Mouse (Mus musculus) macrophage (primary cell): ENCODE measurements around the gene Sult2b1. TPM values are rescaled to one million over a fixed set of nuclear protein-coding genes. Genes with fewer than 3 reads are reported as not detected.

Experiments
- H3K27ac ChIP-seq: fragments of 350-480 bp; formaldehyde crosslinking; 2 replicates; pipeline ENCODE4 v1.9.0; 2021
- H3K36me3 ChIP-seq: fragments of 350-480 bp; formaldehyde crosslinking; 2 replicates; pipeline ENCODE4 v1.9.0; 2021; ENCODE audit errors: inconsistent target
- H3K4me3 ChIP-seq: fragments of 350-480 bp; formaldehyde crosslinking; 2 replicates; pipeline ENCODE4 v1.9.0; 2021; ENCODE audit errors: inconsistent target
- H3K79me2 ChIP-seq: fragments of 350-480 bp; formaldehyde crosslinking; 2 replicates; pipeline ENCODE4 v1.9.0; 2021; ENCODE audit errors: inconsistent target
- WGBS: methylation state at CpG from one replicate; pipeline ENCODE4 v1.1.7; 2026; ENCODE audit warnings: inconsistent platforms; ENCODE audit not compliant: missing documents; 5-methylcytosine and 5-hydroxymethylcytosine counted together
- polyA plus RNA-seq: library from polyadenylated mRNA; stranded (reverse); fragments of 250-400 nt; gene quantifications from 3 replicates; pipeline ENCODE4 v1.2.4, GENCODE M21; 2018; ENCODE audit warnings: inconsistent platforms

The Sult2b1 gene
- polyA plus RNA-seq, 1 experiment from 2014 or later: 0.55 TPM

DNA sequence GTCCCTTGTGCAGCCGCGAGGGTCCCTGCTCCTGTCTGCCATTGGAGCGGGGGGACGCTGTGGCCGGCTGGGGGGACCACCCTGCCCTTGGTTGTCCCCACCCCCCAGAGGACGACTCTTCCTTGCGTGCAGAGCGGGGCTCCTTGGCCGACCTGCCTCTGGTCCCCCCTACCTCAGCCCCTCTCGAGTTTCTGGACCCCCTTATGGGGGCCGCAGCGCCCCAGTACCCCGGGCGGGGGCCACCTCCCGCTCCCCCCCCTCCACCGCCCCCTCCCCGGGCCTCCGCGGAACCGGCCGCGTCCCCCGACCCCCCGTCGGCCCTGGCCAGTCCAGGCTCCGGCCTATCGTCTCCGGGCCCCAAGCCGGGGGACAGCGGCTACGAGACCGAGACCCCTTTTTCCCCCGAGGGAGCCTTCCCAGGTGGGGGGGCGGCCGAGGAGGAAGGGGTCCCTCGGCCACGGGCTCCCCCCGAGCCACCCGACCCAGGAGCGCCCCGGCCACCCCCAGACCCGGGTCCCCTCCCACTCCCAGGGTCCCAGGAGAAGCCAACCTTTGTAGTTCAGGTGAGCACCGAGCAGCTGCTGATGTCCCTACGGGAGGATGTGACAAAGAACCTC is 9.6 kb upstream of the Sult2b1 start:
- Histone ChIP-seq H3K4me3 (no peak overlapping the region), H3K36me3 (no peaks in the 10 kb centered on the region), H3K27ac (no peak overlapping the region), H3K79me2 (no peaks in the 10 kb centered on the region)
- 93% methylated on average over 30 of the region's 44 CpGs for WGBS

DNA sequence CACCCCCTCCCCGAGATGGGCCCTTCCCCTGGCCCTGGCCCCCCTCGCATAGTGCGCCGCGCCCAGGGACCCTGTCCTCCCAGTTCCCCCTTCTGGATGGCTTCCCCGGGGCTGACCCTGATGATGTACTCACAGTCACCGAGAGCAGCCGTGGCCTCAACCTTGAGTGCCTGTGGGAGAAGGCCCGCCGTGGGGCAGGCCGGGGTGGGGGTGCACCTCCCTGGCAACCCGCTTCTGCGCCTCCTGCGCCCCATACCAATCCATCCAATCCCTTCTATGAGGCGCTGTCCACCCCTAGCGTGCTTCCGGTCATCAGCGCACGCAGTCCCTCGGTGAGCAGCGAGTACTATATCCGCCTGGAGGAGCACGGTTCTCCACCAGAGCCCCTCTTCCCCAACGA is 8.8 kb upstream of the Sult2b1 start:
- Histone ChIP-seq H3K79me2 (no peaks in the 10 kb centered on the region), H3K36me3 (no peaks in the 10 kb centered on the region)
- 71% methylated on average over 19 of the region's 24 CpGs for WGBS

DNA sequence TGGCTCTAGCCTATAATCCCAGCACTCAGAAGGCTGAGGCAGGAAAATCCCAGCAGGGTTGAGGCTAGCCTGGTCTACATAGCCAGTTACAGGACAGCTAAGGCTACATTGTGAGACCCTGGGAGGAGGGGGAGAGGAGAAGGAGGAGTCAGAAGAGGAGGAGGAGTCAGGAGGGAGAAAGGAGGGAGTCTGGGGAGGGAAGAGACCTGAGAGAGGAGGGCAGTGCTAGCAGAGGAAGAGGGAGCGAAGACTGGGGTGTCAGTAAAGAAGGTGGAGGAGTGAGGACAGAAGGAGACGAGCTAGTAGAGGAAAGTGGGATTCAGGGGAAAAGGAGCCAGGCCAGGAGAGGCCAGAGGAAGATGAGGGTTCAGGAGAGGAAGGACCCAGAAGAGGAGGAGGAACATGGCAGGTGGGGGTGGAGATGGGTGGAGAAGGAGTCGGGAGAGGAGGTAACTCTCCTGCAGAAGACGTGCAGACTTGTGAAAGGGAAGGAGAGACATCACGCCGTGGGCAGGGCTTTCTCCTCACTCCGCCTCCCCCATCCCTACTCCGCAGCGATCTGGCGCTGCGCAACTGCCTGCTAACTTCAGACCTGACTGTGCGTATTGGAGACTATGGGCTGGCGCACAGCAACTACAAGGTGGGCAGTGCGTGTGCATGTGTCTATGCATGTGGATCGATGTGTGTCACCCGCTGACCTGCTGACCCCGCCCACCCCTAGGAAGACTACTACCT is 7.5 kb upstream of the Sult2b1 start:
- H3K27ac ChIP-seq: no peak overlapping the region
- no peaks in the 10 kb centered on the region for H3K79me2 ChIP-seq
- no peak overlapping the region for H3K4me3 ChIP-seq
- WGBS: 76% methylated on average over 17 of the region's 17 CpGs
- no peaks in the 10 kb centered on the region for H3K36me3 ChIP-seq

More for the DNA sequence above, 8.8 kb upstream of the Sult2b1 start:
- Histone ChIP-seq H3K4me3 (no peak overlapping the region), H3K27ac (no peak overlapping the region)

DNA sequence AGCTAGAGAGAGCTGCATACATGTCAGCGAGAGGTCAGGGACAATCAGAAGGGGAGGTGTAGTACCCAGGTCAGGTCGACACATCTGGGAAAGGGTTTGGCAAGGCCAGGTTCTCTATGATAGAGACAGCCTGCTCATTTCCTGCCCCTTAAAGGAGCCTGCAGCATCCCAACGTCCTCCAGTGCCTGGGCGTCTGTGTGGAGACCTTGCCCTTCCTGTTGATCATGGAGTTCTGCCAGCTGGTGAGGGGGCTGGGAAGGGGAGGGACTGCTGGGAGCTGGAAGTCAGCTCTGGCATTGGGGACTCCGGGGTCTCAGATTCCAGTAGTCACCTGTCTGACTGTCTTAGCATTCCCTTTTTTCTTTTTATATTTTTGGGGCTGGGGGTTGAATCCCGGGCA is 6.3 kb upstream of the Sult2b1 start:
- 51% methylated on average over 6 of the region's 6 CpGs for WGBS
- no peak overlapping the region for H3K27ac ChIP-seq
- no peaks in the 10 kb centered on the region for H3K79me2 ChIP-seq
- no peaks in the 10 kb centered on the region for H3K36me3 ChIP-seq
- no peak overlapping the region for H3K4me3 ChIP-seq

DNA sequence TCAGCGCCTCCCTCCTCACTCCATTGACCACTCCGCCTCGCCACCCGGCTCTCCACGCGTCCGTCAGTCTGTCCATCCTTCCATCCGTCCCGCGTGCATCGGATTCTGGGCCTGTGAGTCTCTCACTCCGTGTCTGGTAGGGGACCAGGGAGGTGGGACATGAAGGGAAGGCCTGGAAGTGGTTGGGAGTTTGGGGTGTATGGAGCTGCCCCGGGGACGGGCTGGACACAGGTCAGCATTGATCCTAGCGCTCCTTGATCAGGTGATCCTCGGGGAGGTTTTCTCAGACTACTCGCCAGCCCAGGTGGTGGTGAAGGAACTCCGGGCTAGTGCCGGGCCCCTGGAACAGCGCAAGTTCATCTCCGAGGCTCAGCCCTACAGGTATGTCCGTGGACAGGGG is 3.2 kb upstream of the Sult2b1 start:
- H3K27ac ChIP-seq: no peak overlapping the region
- H3K36me3 ChIP-seq: no peaks in the 10 kb centered on the region
- no peaks in the 10 kb centered on the region for H3K79me2 ChIP-seq
- no peak overlapping the region for H3K4me3 ChIP-seq
- WGBS: 92% methylated on average over 16 of the region's 22 CpGs

GRCm38 (mm10) chr7:45786661-45787413 is 2.4 kb upstream of the Sult2b1 start:
- 30% methylated on average over 17 of the region's 17 CpGs for WGBS
- H3K4me3 ChIP-seq: no peak overlapping the region

GRCm38 (mm10) chr7:45786136-45786578 is 1.7 kb upstream of the Sult2b1 start:
- H3K4me3 ChIP-seq: no peak overlapping the region
- 8% methylated on average over 12 of the region's 14 CpGs for WGBS
- no peaks in the 10 kb centered on the region for H3K36me3 ChIP-seq
- no peaks in the 10 kb centered on the region for H3K79me2 ChIP-seq
- H3K27ac ChIP-seq: no peak overlapping the region

More at GRCm38 (mm10) chr7:45786661-45787413, 2.4 kb upstream of the Sult2b1 start:
- Histone ChIP-seq H3K79me2 (no peaks in the 10 kb centered on the region), H3K36me3 (no peaks in the 10 kb centered on the region), H3K27ac (no peak overlapping the region)

- no peak overlapping the region for H3K4me3 ChIP-seq
Observed at GRCm38 (mm10) chr7:45785388-45786135, 1.1 kb upstream of the Sult2b1 start.

DNA sequence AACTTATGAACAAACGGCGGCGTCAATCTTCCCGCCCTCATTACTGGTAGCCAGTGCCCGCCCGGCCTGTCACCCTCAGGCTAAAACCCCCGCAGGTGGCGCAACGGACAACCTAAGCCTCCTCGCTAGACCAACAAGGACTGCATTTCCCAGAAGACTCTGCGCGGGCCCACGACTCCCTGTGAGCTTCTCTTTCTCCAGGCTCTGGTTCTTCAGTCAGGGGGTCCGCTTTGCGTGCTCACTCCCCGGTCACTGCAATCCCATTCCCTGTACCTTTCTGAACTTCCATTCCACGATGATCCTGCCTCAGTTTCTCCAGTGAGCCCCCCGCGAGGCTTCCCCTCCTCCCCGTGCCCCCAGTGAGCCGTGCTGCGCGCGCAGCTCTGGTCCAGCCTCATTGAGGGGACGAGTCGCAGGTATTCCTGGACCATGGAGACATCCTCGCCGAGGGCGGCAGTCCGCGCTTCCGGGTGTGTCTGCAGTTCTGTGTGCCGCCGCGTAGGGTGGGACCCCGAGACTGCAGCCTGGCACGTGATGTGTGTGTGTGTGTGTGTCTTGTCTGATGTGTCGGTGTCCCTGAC is 868 bp downstream of the Sult2b1 start, which contains the start of gene Lmtk3:
Gene Lmtk3 (plus strand): TSS at position 228 of the 581 bp plus-strand sequence.
- 3% methylated on average over 32 of the region's 38 CpGs for WGBS
- Histone ChIP-seq H3K79me2 (no peaks in the 10 kb centered on the region), H3K4me3 (peak within 1 kb of the TSS; percentile 17; the same call in 1 of the 2 replicates), H3K36me3 (no peaks in the 10 kb centered on the region), H3K27ac (no peak within 1 kb of the TSS)

More at GRCm38 (mm10) chr7:45785388-45786135, 1.1 kb upstream of the Sult2b1 start:
- Histone ChIP-seq H3K79me2 (no peaks in the 10 kb centered on the region), H3K27ac (no peak overlapping the region), H3K36me3 (no peaks in the 10 kb centered on the region)
- WGBS: 5% methylated on average over 31 of the region's 42 CpGs

DNA sequence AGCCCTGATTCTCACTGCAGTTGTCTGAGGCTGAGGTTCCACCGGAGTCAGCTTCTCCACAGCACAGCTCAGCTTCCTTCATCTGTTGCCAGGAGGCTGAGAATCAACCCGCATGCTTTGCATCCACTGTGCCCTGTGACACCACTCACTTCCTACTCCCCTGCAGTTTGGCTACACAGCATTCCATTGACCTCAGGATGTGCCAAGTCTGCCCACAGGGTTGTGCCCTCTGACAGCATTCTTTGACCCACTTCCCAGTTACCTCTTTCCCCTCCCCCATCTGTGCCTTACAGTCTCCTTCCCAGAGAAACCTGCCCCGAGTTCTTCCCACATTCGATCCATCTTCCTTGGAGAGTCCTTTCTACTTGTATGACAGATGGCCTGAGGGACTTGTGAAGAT is 2.2 kb downstream of the Sult2b1 start:
- no peak overlapping the region for H3K4me3 ChIP-seq
- WGBS: 61% methylated on average over 4 of the region's 4 CpGs
- H3K27ac ChIP-seq: no peak overlapping the region
- H3K36me3 ChIP-seq: no peaks in the 10 kb centered on the region
- H3K79me2 ChIP-seq: no peaks in the 10 kb centered on the region

DNA sequence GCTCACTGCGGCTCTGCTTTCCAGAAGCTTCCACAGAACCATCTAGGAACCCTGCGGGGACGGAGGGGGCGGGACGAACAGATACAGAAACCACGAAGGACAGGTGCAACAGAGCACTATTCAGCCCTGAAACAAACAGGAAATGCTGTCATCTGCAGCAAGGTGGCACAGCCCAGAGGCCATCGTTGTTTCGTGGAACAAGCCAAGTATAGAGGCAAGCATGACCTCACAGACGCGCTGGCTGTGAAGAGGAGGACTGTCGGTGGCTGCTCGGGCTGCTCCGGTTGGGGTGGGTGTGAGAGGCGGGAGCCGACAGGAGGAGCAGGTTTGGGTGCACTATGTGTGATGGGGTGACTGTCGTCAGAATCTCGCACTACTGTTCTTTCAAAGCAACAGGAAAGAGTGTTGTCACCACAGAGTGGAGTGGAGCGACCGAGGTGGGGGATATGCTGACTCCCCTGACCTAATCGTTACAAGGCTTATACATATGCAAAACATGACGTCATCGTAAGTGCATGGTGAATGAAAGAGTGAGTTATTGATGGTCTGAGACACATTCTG is 5.3 kb downstream of the Sult2b1 start:
- H3K4me3 ChIP-seq: no peak overlapping the region
- 12% methylated on average over 22 of the region's 22 CpGs for WGBS

DNA sequence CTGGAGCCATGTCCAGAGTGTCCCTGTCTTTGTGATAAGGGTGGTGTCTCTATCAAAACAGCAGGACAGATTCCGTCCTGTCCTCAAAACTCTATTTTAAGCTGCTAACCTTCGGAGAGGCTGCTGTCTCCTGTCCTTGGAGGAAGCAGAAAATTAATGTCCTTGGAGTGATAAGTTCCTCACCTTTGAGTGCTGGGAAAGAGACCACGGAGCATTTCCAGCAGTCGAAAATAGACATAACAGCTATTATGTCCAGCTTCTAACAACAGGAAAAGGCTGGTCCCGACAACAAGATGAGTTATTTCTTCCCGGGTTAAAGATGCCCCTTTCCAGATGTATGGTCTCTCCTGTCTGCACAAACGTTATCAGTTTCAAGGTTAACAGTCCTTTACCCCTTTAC is 9.2 kb downstream of the Sult2b1 start:
- no peak overlapping the region for H3K27ac ChIP-seq
- no peak overlapping the region for H3K4me3 ChIP-seq
- H3K79me2 ChIP-seq: no peaks in the 10 kb centered on the region
- H3K36me3 ChIP-seq: no peaks in the 10 kb centered on the region
- WGBS: 86% methylated on average over 7 of the region's 7 CpGs

More for the DNA sequence above, 5.3 kb downstream of the Sult2b1 start:
- H3K36me3 ChIP-seq: no peaks in the 10 kb centered on the region
- H3K27ac ChIP-seq: no peak overlapping the region
- no peaks in the 10 kb centered on the region for H3K79me2 ChIP-seq

GRCm38 (mm10) chr7:45771101-45771500 is 13.4 kb downstream of the Sult2b1 start:
- WGBS: 51% methylated on average over 4 of the region's 4 CpGs
- Histone ChIP-seq H3K36me3 (no peaks in the 10 kb centered on the region), H3K79me2 (no peaks in the 10 kb centered on the region), H3K27ac (no peak overlapping the region), H3K4me3 (no peak overlapping the region)
